Comparison of ENCODE assay signal across 18 mouse cellular contexts in the genomic region with DNA sequence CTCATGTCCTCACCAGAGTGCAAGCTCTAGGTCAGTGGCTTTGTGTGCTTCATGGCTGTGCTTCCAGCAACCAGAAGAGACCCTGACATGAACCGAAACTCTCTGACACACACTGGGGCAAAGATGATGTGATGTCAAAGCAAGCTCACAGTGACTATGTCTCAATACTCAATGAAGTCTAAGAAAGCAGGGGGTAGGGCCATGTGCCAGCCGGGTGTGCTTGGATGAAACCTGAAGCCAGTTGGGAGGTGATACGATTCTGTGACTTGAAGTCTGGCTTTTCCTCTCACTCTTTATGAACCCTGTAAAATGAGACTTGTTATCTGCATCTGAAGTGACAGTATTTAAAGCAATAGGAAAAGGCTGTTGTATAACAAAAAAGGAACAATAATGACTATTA.
DNase-seq lines count a peak whose midpoint lies in the region; ATAC-seq lines count a peak whose summit lies in the region.
"Had no signal": no experiment of that assay in that cellular context is flagged by ENCODE, and none has a peak within 500 bp of the region (broad histone marks: within the 10 kb centered on the region; RNA-seq: fewer than 3 reads in every experiment).

No protein-coding gene starts in this region.

- 70% methylated on average over 3 of the region's 3 CpGs for WGBS in stomach, embryonic 15.5 days

- no peaks in the 10 kb centered on the region for H3K9me3 ChIP-seq in stomach, embryonic 15.5 days
- H3K9me3 ChIP-seq: forebrain, embryonic 10.5 days; heart, embryonic 15.5 days; hindbrain, embryonic 10.5 days had no signal

- no peak overlapping the region for H3K4me2 ChIP-seq in stomach, embryonic 15.5 days
- H3K4me2 ChIP-seq: heart, embryonic 15.5 days; hindbrain, embryonic 14.5 days; intestine, embryonic 15.5 days had no signal

- 0 out of 2 replicates have a peak, but pooled peaks cover 2% of the 10 kb centered on the region for H3K4me1 ChIP-seq in stomach, embryonic 15.5 days
- H3K4me1 ChIP-seq: hindbrain, embryonic 10.5 days had no signal

- DNase-seq in gastrocnemius, adult 18-20 months (ENCODE audit: low spot score) = peak; percentile 52
- DNase-seq in gastrocnemius, postnatal 4 days (ENCODE audit: low spot score in 2 of 2) = no peak
- DNase-seq in lung, adult 18-20 months = peak; percentile 17 to 56
- DNase-seq in lung, postnatal 14 days = no peak
- peak; percentile 60 for DNase-seq in NIH3T3 (ENCODE audit: low read depth)
- DNase-seq in kidney, adult 8-10 months = no peak
- DNase-seq: adrenal gland, postnatal 10 days; cerebellum, adult 11-12 months; cerebellum, adult 9-11 months; gastrocnemius, postnatal 10 days had no signal

- H3K9ac ChIP-seq in stomach, embryonic 15.5 days = no peak overlapping the region
- H3K9ac ChIP-seq: heart, embryonic 15.5 days; hindbrain, embryonic 14.5 days; intestine, embryonic 15.5 days had no signal

- H3K4me3 ChIP-seq in stomach, embryonic 15.5 days (replicated peaks) = no peak overlapping the region
- H3K4me3 ChIP-seq: embryonic facial prominence, embryonic 10.5 days; forebrain, embryonic 10.5 days; heart, embryonic 15.5 days; hindbrain, embryonic 10.5 days; intestine, embryonic 15.5 days had no signal

- H3K27me3 ChIP-seq in stomach, embryonic 15.5 days (replicated peaks) = no peaks in the 10 kb centered on the region
- H3K27me3 ChIP-seq: heart, embryonic 15.5 days; intestine, embryonic 15.5 days had no signal

- H3K36me3 ChIP-seq in stomach, embryonic 15.5 days = no peaks in the 10 kb centered on the region
- H3K36me3 ChIP-seq: embryonic facial prominence, embryonic 10.5 days; forebrain, embryonic 10.5 days; heart, embryonic 15.5 days; hindbrain, embryonic 10.5 days; intestine, embryonic 15.5 days had no signal

- H3K27ac ChIP-seq in stomach, embryonic 15.5 days = 0 out of 2 replicates have a peak overlapping the region, but pooled peaks have one; percentile 19
- H3K27ac ChIP-seq: embryonic facial prominence, embryonic 10.5 days; forebrain, embryonic 10.5 days; heart, embryonic 15.5 days; hindbrain, embryonic 10.5 days; hindbrain, embryonic 14.5 days; intestine, embryonic 15.5 days had no signal

- no peak for ATAC-seq in stomach, embryonic 15.5 days (ENCODE audit: insufficient read depth, low FRiP score, low read depth)
- ATAC-seq: forebrain, embryonic 14.5 days had no signal

Comparison
In these comparisons a context has a peak if more than half of its experiments do, and no peak if none do; other contexts are left out.
1. DNase-seq: peak in gastrocnemius, adult 18-20 months (single experiment), lung, adult 18-20 months (2 of 2) and NIH3T3 (single experiment); none in gastrocnemius, postnatal 4 days (0 of 2), lung, postnatal 14 days (single experiment) and kidney, adult 8-10 months (0 of 2).